Mouse (Mus musculus) T-helper 2 cell (primary cell): ENCODE measurements around the gene Neurog3.

Source experiments
- in situ Hi-C: fragments of 300-600 bp; cut with MboI, MseI; formaldehyde crosslinking; loops from one replicate; pipeline ENCODE4 v1.15.1; 2025; ENCODE audit warnings: high pct_unique_total_duplicates

The Neurog3 gene

DNA sequence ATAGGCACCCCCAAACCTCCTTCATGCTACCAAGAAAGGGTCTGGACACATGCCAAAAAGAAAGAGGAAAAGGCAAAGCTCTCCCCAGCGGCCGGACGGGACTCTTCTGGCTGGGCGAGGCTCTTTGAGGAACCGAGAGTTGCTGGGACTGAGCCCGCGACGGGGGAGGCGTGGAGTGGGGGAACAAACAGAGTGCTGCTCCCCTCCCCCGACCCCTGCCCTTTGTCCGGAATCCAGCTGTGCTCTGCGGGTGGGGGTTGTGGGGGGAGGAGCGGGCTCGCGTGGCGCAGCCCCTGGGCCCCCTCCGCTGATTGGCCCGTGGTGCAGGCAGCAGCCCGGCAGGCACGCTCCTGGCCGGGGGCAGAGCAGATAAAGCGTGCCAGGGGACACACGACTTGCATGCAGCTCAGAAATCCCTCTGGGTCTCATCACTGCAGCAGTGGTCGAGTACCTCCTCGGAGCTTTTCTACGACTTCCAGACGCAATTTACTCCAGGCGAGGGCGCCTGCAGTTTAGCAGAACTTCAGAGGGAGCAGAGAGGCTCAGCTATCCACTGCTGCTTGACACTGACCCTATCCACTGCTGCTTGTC lies at the start of gene Neurog3:
Gene Neurog3 (plus strand): TSS at position 400 of the 591 bp plus-strand sequence.
- in situ Hi-C loops: no loop called here

GRCm38 (mm10) chr10:62086044-62086443 lies 46.8 kb upstream of the Neurog3 start:
- in situ Hi-C loops: no loop called here

DNA sequence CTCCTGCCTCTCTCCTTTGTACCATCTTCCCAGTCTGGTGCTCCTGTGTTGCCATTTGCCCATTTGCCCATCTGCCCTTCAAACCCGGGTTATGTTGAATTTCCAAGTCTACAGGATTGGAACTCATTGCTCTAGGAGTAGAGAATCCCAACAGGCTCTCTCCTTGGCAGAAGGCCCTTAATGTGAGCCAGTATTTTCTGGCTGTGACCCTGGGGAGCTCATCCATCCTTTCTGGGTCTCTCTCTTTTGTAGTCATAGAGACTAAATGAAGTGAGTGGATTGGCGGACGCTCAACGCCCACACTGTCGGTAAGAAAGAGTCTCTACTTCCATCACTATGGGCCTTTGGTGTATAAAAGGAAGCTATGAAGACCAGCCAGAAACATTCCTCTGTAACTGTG lies 46.1 kb upstream of the Neurog3 start:
- in situ Hi-C loops: no loop called here

DNA sequence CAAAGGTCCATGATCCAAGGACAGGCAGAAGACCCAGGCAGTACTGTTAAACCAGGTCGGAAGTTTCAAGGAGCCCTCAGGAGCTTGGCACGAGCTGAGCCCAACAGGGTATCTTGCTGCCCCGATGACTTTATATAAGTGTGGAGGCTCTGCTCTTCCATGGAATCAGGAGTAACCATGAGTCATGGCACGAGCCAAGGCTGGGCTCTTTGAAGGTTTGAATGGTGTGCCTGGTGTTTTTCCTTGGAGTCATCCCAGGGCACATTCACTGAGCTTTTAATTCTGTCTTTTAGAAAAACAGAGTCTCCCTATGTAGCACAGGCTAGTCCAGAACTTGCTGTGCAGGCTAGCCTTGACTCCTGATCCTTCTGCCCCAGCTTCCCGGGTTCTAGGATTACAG lies 44.5 kb upstream of the Neurog3 start:
- in situ Hi-C loops: no loop called here

DNA sequence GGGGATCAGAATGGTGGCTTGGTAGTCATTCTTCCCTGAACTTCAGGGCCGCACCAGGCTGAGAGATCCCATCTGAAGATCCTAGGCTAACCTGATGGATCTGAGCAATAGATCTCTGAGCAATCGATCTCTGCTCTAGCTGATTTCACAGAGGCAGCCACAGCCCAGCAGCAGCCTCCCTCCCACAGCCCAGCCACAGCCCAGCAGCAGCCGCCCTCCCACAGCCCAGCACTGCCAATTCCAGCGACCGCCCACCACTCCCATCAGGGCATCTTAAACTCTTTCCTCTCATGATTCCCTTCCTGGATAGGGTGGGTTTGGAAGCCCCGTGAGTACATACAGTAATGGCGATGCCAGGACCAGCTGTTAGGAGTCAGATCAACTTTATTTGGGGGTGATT lies 43.8 kb upstream of the Neurog3 start:
- in situ Hi-C loops: no loop called here

GRCm38 (mm10) chr10:62089486-62089885 lies 43.4 kb upstream of the Neurog3 start:
- in situ Hi-C loops: no loop called here

DNA sequence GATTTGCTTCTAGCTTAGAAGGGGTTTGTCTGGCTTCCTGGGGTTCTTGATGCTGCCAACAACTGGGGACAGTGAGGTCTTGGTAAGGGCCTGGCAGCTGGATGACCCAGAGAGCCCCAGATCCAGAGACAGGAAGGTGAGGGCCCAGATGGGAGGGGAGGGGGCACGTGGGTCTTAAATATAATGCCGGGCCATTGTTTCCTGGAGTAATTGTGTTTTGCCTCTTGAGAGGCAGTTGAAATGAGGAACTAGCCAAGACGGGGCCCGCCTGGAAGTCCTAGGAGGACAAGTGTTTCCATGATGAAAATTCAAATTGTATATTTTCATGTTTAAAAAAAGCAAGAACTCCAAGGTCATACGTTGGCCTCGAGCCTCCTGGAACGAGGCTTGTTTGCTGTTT lies 39.0 kb upstream of the Neurog3 start:
- in situ Hi-C loops: no loop called here

- in situ Hi-C loops: no loop called here
Measured at GRCm38 (mm10) chr10:62094401-62094800, 38.5 kb upstream of the Neurog3 start.

DNA sequence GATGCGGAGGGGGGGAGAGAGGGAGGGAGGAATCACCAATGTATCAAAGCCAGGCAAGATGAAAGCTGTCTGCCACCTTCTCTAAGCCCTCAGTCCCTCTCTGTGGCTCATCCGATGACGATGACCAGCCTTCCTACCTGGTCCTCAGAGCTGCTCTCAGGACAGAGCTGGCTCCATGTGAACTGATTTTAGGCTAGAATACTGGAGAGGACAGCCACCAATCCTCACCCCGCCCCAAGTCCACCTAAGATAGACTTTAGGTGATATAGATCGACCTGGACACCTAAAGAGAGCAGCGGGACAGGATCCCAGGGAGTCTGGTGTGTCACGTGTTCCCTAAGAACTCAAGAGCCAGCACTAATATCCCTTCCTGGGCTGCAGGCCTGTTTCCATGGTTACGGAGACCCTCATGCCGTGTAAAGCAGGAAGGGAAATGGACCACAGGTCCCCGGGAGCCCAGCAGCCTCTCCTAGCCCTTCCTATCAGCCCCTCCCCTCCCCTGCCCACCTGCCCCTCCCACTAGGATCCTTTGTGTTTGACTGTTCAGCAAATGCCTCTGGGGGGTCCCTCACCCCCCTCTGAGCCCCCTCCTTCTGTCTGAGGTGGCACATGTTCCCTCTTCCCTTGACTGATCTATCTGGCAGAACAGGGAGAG lies 33.0 kb upstream of the Neurog3 start:
- in situ Hi-C loops: loop anchor here (10.0 kb wide), 1 partner anchor 225 kb away; no protein-coding TSS in a partner anchor

DNA sequence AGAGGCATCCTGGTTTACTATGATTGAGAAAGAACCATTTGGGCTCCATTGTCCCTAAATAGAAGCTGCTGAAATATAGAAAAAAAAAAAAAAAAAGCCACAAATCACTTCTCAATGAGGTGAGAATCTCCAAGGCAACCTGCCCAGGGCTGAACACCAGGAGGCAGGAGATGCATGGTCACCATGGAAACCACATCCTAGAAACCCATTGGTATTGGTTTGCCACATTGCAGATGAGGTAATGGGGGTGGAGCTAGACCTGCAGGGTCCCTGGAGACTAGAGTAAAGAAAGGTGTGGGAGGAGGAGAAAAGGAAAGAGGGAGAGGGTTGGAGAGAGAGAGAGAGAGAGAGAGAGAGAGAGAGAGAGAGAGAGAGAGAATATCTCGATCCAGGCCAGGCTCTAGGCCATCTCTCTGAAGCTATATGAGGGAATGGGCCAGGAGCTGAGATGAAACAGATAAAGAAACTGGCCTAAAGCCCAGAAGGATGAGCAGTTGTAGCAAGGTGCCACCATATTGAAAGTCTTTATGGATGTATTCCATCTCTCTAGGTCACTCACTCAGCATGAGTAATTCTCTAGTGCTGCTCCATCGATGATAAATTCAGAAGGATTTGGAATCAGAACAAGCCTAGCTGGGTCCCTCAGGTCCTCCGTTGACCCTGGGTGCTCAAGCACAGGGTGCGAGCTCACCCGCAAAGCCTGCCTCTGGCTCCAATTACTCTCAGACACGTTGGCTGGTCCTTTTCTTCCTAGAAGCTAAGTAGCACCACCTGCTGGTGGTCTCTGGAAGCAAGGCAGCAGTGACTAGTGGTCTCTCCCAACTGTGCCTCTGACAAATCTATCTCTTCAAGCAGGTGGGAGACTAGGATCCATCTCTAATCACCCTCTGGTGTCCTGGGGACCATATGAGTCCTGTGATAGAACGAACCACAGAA lies 31.1 kb upstream of the Neurog3 start:
- in situ Hi-C loops: loop anchor here (10.0 kb wide), 1 partner anchor 227 kb away; no protein-coding TSS in a partner anchor

- in situ Hi-C loops: loop anchor here (5.0 to 10.0 kb wide), 2 partner anchors 82 to 230 kb away; no protein-coding TSS in a partner anchor
Measured at GRCm38 (mm10) chr10:62104835-62105576, 27.9 kb upstream of the Neurog3 start.

DNA sequence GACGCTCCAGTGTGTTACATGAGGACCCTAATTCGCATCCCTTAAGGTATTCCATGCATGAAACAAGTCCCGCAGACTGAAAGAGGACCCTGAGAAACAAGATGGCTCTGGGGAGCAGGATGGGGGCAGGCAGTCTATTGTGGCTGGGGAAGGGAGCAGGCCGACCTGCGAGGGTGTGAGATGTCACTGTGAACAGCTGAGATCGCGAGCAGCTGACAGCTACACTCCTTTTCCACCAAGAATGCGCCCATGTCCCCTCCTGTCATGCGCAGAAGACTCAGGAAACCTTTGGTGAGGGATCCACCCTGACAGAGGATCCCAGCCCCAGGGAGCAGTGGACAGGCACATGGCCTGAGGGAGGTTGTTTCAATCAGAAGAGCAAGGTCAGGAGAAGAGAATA lies 25.8 kb upstream of the Neurog3 start:
- in situ Hi-C loops: loop anchor here (5.0 to 10.0 kb wide), 2 partner anchors 80 to 232 kb away; no protein-coding TSS in a partner anchor

DNA sequence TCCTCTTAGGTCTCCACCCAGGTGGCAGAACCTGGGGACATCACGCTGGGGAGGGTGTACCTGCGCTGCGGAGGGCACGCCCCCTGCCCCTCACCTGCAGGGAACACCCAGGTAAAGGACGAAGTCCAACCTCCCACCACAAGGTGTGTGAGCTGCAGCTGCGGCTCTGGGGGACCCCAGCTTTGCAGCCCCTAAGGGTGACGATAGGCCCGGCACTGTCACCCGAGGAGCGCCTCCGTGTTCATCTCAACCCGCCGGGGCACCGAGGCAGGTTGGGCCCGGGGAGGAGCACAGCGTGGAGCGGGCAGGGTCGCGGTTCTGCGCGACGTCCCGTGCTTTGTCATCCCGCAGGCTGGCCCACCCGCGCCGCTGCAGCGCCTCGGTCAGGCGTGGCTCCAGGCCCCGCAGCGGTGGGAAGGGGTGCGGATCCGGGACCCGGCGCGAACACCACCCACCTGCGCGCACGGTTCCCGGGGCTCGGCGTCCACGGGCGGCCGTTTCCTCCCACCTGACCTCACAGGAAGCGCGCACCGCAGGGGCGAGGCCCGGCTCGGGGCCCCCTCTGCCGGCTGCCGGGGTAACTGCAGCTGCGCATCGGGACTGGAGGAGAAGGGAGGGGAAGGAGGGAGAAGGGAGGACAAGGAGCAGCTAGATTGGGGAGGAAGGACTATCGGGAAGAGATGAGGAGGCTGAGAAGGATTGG lies 22.2 kb upstream of the Neurog3 start:
- in situ Hi-C loops: no loop called here

DNA sequence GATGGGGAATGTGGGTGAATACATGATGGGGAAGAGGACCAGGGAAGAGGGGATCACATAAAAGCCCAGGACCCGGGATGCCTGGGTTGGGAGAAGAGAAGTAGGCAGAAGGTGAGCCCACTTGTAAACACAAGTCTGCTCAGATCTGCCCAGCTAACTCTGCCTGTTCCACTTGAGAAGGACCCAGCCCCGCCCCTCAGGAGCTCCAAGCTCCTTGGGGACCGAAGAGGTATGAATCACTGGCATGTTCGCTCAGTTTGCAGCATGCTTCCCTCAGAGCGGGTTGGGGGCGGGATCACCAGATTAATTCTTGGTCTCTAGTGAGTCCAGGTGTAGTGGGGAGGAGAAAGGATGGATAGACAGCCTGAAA lies 21.7 kb upstream of the Neurog3 start:
- in situ Hi-C loops: no loop called here

DNA sequence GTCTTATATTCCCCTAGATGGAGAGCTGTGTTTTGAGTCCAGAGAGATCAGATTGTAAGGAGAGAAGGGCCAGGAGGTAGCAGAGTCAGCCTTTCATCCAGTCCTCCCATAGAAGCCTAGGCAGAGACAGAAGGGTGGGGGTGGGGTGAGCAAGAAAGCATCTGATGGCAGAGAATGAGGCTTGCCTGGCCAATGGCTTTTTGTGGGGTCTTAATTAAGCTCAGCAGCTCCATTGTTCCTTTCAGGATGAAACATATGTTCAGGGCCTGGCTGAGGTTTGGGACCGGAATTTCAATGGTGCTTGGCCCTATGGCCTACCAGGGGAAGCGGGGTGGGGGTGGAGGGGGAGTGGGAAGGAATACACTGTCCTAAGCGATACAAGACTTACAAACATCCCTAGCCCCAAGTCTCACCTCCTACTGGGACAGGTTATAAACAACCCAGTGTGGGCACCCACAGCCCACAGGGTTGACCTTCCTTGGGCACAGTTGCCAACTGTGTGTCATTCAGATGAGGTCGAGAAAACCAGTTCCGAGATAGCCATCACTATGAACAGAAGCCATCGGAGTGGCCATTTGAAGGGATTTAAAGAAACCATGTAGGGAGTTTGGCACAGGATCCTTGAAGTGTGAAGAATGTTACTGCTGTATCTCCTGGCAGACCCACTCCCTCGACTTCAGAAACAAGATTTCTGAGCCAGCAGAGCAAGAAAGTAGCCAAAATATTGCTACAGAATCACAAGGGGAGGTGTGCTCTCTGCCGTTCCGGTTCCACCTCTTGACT lies 18.8 kb upstream of the Neurog3 start:
- in situ Hi-C loops: no loop called here

GRCm38 (mm10) chr10:62127137-62127536 lies 5.8 kb upstream of the Neurog3 start:
- in situ Hi-C loops: no loop called here

DNA sequence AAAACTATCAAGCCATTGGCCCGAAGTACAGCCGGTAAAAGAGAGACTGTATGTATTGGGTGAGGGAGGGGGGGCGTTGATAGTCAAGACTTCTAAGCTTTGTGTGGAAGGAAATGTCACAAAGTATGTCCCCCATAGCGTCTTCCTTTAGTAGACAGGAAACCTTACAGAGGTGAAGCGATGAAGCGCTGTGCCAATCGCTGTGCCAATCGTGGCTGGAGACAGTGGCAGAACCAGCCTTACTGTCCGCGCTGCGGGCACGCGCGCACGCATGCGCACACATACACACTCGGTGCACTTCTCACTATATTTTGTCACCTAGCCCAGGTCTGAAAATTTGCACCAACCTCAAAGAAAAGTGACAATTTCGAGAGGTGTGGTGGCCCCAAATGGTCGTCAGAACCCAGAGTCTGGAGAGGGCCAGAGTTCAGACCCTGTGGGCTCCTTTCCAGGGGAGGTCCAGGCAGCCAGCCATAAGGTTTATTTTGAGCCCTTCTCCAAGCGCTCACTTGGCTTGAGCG lies 5.1 kb upstream of the Neurog3 start:
- in situ Hi-C loops: no loop called here

GRCm38 (mm10) chr10:62128316-62128951 lies 4.5 kb upstream of the Neurog3 start:
- in situ Hi-C loops: no loop called here

- in situ Hi-C loops: no loop called here
Measured at GRCm38 (mm10) chr10:62135696-62136470, 3.0 kb downstream of the Neurog3 start.
